Mouse (Mus musculus): ENCODE data around the gene Adamts9.

The Adamts9 gene

DNA sequence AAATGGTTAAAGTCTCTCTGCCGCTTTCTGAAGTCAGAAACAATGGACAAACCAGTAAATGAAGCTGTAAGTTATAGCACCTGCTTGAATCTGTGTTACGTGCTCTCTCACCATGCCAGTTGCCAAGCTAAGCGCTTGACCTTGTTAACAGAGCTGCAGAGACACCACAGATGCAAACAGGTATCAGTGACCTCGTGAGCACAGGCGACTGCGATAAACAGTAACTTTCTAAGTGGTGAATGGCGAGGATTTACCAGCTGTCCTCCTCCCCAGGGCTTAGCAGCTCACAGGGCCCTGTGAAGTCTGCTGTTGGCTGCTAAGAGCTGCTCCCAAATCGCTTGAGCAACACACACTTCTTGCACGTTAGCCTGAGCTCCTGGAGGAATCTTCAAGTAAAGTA lies 80.7 kb downstream of the Adamts9 start:
- DNase-seq (ENCODE audit: inconsistent ontology term), result no peak

DNA sequence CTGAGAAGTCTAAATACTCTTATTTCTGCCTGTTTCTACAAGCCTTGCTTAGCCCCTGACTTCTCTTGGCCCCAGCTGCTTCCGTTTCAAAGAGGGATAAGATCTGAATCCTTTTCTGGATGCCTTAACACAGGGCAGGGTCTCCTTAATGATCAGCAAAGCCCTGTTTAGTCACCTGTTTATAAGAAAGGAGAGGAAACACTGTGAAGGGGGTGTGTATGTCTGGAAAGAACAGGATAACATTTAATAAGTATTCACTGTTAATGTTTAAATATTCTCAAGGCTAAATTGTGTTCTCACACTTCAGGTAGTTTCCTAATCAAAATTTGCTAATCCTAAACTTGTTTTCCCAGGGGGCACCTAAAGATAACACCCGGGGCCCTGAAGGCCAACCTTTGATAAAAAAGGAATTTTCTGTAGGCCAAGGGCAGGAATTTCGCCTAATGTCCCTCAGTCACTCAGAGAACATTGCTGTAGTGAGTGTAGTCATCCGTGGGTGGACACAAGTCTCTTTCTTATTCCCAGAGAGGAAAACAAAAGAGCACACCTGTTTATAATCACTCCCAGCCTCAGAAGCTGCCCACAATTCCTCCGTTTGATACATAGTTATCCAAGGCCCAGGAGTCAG lies 82.9 kb downstream of the Adamts9 start:
- no peak for DNase-seq (ENCODE audit: inconsistent ontology term)

DNA sequence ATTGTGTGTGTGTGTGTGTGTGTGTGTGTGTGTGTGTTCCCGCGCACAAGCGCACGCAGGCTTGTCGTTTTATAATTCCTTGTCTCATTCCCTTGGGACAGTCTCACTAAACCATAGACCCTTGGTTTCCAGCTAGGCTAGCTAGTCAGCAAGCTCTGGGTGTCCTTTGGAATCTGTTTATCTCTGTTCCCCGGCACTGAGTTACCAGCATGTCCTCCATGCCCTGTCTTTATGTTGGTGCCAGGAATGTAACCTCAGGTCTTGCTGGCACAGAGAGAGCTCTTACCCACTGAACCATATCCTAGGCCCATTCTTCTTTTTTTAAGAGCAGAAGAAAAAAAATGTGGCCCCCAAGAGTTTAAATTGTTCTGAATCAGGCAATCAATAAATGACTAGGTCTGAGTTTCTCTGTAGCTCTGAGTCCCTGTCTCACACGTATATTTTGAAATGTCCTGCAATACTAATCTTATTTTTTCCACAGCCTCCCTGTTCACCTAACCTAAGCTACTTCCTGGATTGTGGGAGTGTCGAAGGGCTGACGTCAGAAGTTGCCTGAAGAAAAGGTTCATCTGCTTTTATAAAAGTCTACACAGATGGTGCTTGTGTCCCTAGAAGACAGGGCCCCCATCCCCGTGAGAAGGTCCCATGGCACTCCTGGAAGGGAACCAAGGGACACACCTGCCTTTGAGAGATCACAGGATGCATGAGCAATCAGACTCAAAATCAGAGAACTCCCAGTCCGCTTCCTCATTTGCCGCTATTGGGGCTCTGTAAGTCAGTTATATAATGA lies 84.4 kb downstream of the Adamts9 start:
- DNase-seq (ENCODE audit: inconsistent ontology term), result peak; percentile 40

GRCm38 (mm10) chr6:92857761-92858160 lies 85.5 kb downstream of the Adamts9 start:
- no peak for DNase-seq (ENCODE audit: inconsistent ontology term)

GRCm38 (mm10) chr6:92854873-92855272 lies 88.4 kb downstream of the Adamts9 start:
- DNase-seq (ENCODE audit: inconsistent ontology term), result no peak

DNA sequence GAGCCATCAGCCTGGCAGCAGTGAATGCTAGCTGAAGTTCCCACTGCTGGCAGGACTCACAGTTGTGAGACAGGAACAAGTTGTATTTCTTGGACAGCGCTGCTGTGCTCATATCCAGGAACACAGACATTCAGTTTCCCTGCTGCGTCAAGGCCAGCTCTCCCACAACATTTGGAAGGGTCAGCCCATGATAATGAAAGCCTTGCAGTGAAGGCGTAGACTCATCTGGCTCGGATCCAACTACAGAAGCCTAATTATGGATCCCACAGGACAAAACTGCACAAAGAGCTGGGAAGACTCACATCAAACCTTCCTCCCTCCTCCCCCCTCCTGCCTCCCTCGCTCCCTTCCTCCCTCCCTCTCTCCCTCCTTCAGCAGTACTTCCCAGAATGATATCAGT lies 93.0 kb downstream of the Adamts9 start:
- DNase-seq (ENCODE audit: inconsistent ontology term), result peak; percentile 89

DNA sequence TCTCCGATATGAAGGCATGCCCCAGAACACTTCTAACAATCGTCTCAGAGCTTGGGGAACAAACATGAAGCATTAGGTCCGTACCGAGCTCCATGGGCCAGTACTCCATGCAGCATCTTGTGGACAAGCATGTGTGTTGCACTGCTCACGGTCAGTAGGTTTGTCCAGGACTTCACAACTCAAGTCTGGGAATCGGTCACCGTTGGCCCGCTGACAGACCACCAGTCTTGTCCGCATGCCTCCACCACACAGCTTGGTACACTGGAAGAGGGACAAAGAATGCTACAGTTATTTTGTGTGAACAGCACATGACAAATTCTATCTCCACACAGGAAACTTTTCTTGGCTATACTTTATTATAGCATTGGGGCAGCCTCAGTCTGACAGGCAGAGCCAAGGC lies 94.1 kb downstream of the Adamts9 start:
- DNase-seq (ENCODE audit: inconsistent ontology term), result no peak

GRCm38 (mm10) chr6:92846614-92847013 lies 96.7 kb downstream of the Adamts9 start:
- DNase-seq (ENCODE audit: inconsistent ontology term), result no peak

- DNase-seq (ENCODE audit: inconsistent ontology term), result no peak
Measured at GRCm38 (mm10) chr6:92845898-92846297, 97.4 kb downstream of the Adamts9 start.

DNA sequence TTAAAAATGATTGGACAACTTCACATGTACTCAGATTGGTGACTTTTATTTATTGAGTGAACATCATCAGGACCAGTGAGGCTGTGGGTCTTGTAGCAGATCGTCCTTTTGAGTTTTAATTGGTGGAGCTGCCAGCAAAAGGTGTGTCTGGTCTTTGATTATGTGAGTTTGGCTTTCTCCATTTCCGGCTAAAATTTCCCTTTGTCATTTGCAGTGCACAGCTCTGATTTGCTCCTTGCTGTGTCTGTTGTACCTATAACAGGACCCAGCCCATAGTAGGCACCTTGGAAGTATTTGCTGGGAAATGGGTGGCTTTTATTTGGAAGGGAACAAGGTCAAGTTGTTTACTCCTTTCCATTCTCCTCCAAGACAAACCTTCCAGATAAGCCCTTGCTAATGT lies 99.8 kb downstream of the Adamts9 start:
- DNase-seq (ENCODE audit: inconsistent ontology term), result no peak

- no peak for DNase-seq (ENCODE audit: inconsistent ontology term)
Measured at GRCm38 (mm10) chr6:92842000-92842399, 101.3 kb downstream of the Adamts9 start.

DNA sequence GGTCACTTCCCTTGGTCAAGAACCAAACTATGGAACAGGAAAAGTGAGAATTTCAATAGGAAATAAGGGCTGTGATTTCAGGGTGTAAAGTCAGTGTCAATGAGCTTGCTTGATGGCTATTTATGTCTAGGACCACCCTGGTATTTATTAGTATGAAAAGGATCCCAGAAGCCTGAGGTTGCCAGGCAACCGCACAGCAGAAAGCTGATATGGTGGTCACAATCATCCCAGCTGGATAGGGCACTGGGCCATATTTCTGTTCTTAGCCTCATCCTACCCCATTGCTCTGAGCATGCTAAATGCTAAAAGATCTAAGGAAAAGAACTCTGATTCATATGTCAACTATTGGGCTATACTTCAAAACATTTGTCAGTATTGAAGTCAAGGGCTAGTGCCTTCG lies 112.2 kb downstream of the Adamts9 start:
- no peak for DNase-seq (ENCODE audit: inconsistent ontology term)

GRCm38 (mm10) chr6:92829148-92829547 lies 114.1 kb downstream of the Adamts9 start:
- no peak for DNase-seq (ENCODE audit: inconsistent ontology term)

DNA sequence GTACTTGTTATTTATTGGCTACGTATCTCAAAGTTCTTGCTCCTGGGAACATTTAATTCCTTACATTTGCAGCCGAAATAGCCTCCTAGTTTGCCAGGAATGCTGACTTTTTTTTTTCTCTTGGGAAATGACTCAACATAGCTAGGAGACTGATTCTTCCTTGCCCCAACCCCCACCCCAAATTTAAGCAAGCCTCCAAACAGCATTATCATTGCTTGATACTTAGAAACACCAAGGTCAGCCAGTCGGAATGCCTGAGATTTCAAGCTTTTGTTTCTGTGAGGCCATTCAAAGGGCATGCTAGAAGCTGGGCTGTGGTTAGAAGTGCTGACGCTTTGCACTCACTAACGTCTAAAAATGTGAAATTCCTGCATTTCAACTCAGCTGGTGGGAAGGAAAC lies 115.9 kb downstream of the Adamts9 start:
- DNase-seq (ENCODE audit: inconsistent ontology term), result peak; percentile 96

- DNase-seq (ENCODE audit: inconsistent ontology term), result peak; percentile 57
Measured at GRCm38 (mm10) chr6:92826561-92826960, 116.7 kb downstream of the Adamts9 start.

- DNase-seq (ENCODE audit: inconsistent ontology term), result no peak
Measured at GRCm38 (mm10) chr6:92823991-92824390, 119.3 kb downstream of the Adamts9 start.

DNA sequence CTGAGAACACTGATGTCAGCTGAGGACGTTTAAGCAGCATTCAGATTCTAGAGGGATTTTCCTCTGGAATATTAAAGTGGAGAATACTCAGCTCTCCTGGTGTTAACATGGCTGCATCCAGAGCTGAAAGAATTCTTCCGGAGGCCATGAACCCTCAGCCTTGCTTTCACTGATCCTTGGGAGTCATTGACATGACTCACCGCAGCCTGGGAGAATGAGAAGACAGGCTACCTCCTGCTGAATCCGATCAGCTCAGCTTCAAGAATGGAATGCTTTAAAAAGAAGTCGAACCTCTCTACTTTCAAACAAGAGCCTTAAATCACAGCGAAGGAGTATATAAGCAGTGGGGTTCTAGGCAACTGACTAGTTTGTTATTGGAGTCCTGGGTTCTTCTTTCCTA lies 121.3 kb downstream of the Adamts9 start:
- peak; percentile 61 for DNase-seq (ENCODE audit: inconsistent ontology term)

DNA sequence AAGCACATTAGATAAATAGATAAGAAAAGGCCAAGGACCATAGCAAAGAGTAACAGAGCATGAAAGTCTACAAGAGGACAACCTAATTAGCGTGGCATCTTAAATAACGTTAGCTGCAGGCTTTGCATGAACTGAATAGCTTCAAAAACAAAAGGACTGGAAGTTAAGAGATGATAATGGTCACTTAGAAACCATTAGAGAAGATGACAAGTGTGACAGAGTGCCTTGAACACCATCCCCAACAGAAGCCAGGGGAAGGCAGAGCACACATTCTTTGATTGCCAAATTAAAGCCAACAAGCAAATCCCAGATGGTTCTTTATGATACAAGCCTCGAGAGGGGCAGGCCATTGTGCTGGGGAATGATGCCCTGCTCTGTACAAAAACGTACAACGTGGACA lies 121.7 kb downstream of the Adamts9 start:
- no peak for DNase-seq (ENCODE audit: inconsistent ontology term)

- DNase-seq (ENCODE audit: inconsistent ontology term), result peak; percentile 43
Measured at GRCm38 (mm10) chr6:92817661-92818060, 125.6 kb downstream of the Adamts9 start.

DNA sequence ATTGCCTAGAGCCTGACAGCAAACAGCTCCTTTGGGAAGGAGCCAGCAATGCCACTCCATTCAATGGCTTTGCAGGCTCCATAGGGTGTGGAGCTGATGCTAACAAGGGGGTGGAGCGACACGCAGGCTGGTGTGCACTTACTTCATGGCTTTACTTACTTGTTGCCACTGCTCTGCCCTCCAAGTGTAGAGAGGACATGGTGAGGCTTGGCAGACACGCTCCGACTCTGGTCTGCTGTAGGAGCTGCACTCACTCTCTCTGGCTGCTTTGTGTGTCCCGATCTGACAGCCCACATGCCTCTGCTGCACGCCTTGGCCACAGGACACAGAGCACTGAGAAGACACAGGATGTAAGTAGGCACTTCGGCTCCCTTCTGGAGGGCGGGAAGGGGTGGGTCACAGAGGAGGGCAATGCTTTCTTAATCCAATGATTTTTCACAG lies 127.0 kb downstream of the Adamts9 start, which contains the start of gene A730049H05Rik:
TSS of gene A730049H05Rik (plus strand) at position 168 of the 441 bp plus-strand sequence.
- no peak for DNase-seq (ENCODE audit: inconsistent ontology term)

GRCm38 (mm10) chr6:92812702-92813370 lies 130.5 kb downstream of the Adamts9 start:
- peak; percentile 40 for DNase-seq (ENCODE audit: inconsistent ontology term)

DNA sequence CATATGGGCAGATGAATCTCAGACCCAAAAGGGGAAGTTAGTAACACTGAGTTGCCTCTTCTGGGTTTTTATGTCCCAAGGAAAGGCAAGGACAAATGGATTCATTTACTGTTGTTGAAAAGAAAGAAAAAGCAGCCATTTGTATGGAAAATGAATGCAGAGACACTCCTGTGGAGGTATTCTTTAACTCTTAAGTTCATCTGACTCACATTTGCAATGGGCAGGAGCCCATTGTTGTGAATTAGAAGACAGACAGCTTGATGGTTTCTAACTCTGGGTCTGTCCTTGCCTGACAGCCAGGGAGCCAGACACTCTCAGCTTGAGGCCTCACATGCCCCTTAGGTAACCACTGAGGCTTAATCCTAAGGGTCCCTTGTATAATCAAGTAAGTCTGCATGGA lies 131.7 kb downstream of the Adamts9 start:
- no peak for DNase-seq (ENCODE audit: inconsistent ontology term)

DNA sequence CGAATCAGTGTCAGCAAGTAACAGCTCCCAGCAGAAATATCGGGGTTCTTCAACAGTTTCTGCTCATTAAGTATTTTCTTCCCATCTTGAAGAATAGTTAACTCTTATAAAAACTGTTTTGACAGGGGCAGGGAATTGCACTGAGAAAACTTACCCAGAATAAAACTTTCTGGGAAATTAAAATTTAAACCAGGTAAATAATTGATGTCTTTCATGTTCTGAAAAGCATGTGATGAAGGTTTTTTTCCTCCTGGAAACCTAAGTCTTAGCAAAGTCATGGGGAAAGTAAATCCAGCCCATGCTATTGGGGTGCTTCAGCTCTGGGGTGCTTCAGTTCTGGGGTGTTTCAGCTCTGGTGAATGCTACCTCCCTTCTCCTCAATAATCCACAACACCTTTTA lies 132.7 kb downstream of the Adamts9 start:
- no peak for DNase-seq (ENCODE audit: inconsistent ontology term)

All from Muller cell, postnatal 12 days (primary cell).